Mouse (Mus musculus) forebrain, embryonic 10.5 days (tissue): ENCODE measurements around the gene Drc7. TPM values are rescaled to one million over a fixed set of nuclear protein-coding genes. Genes with fewer than 3 reads are reported as not detected.

Experiments
- DNase-seq: peaks from one replicate; pipeline ENCODE4 v3.0.0-alpha.2; 2017; ENCODE audit warnings: low spot score; ENCODE audit errors: extremely low spot score
- H3K27ac ChIP-seq: fragments of 300-500 bp; sonication (generic); 2 replicates; pipeline ENCODE4 v1.5.1; 2016; ENCODE audit warnings: mild to moderate bottlenecking
- H3K27me3 ChIP-seq: fragments of 300-500 bp; sonication (generic); 2 replicates; pipeline ENCODE4 v1.6.1; 2016; ENCODE audit warnings: mild to moderate bottlenecking; ENCODE audit not compliant: poor library complexity, severe bottlenecking
- H3K36me3 ChIP-seq: fragments of 300-500 bp; sonication (generic); replicated peaks from 2 replicates; pipeline ENCODE4 v1.6.1; 2016; ENCODE audit warnings: mild to moderate bottlenecking, moderate library complexity
- H3K4me1 ChIP-seq: fragments of 300-500 bp; sonication (generic); 2 replicates; pipeline ENCODE4 v1.6.1; 2016
- H3K4me3 ChIP-seq: fragments of 300-500 bp; sonication (generic); 2 replicates; pipeline ENCODE4 v1.5.1; 2016; ENCODE audit warnings: mild to moderate bottlenecking, moderate library complexity
- H3K9me3 ChIP-seq: fragments of 300-500 bp; sonication (generic); 2 replicates; pipeline ENCODE4 v1.6.1; 2016; ENCODE audit warnings: mild to moderate bottlenecking, moderate library complexity
- WGBS: fragments of 180-500 bp; shearing (Covaris S2); methylation state at CpG from one replicate; pipeline ENCODE4 v1.1.7; 2016; 5-methylcytosine and 5-hydroxymethylcytosine counted together
- polyA plus RNA-seq: library from polyadenylated mRNA; unstranded; fragments of >200 nt; fragmentation: Nextera tagmentation; extraction: Ambion mirVana; gene quantifications from 2 replicates; pipeline ENCODE4 v1.2.1, GENCODE M21; 2016

Gene Drc7
- polyA plus RNA-seq, 1 experiment from 2014 or later = 0.24 TPM

DNA sequence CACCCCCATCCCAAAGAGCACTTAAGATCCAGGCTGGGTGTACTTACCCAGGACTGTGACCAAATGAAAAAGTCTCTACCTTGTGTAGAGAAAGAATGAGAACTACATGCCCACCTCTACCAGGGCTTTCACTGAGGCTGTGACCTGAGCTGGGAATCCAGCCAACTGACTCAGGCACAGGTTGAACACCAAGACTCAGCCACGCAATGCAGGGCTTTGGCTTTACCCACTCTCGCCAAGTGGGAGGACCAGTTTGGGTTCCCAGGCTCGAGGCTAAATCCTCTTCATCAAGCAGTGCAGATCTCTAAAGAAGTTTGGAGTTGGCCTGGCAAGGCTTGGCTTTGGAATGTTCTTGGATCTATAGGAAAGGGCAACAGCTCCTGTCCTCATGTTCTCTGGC is 20.6 kb downstream of the Drc7 start:
- H3K27ac ChIP-seq = no peak overlapping the region
- H3K27me3 ChIP-seq = no peaks in the 10 kb centered on the region
- no peaks in the 10 kb centered on the region for H3K36me3 ChIP-seq
- WGBS = 81% methylated on average over 3 of the region's 3 CpGs
- H3K4me1 ChIP-seq = peaks cover 7% of the 10 kb centered on the region
- no peaks in the 10 kb centered on the region for H3K9me3 ChIP-seq
- no peak overlapping the region for H3K4me3 ChIP-seq
- DNase-seq = no peak

DNA sequence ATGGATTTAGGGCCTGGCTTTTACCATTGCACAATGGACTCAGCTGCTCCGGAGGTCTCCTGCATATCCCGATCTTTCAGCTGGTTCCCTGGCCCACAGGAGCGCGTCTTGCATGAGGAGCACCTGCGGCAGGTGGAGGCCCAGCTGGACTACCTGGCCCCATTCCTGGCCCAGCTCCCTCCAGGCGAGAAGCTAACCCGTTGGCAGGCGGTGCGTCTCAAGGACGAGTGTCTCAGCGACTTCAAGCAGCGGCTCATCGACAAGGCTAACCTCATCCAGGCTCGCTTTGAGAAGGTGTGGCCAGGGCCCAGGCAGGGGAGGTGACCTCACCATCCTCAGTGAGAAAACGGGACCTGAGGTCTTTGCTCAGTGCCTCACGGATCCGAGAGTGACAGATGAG is 21.2 kb downstream of the Drc7 start:
- no peak overlapping the region for H3K27ac ChIP-seq
- no peak for DNase-seq
- H3K36me3 ChIP-seq = no peaks in the 10 kb centered on the region
- 81% methylated on average over 17 of the region's 17 CpGs for WGBS
- H3K27me3 ChIP-seq = no peaks in the 10 kb centered on the region
- H3K4me3 ChIP-seq = no peak overlapping the region
- peaks cover 7% of the 10 kb centered on the region for H3K4me1 ChIP-seq
- no peaks in the 10 kb centered on the region for H3K9me3 ChIP-seq

DNA sequence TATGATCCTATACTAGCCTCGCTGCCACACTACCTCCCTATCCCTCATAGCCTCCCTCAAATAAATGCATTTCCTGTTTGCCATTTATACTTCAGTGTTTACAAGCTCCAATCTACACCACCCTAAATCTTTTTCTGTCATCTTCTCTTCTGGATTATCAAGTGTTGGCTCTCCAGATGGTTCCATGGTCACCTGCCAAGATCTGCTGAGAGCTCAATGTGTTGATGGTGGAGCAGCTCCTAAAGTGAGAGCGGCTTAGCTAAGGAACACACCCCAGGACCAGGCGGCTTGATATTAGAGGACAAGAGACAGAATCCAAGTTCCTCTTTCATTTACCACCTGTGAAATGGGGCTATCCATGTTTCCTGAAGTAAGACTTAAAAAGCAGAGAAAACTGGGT is 23.2 kb downstream of the Drc7 start:
- Histone ChIP-seq H3K4me1 (peaks cover 24% of the 10 kb centered on the region), H3K27ac (no peak overlapping the region), H3K27me3 (no peaks in the 10 kb centered on the region), H3K4me3 (no peak overlapping the region), H3K36me3 (0 out of 2 replicates have a peak, but pooled peaks cover 2% of the 10 kb centered on the region), H3K9me3 (no peaks in the 10 kb centered on the region)
- DNase-seq = no peak
- 86% methylated on average over 3 of the region's 3 CpGs for WGBS

GRCm38 (mm10) chr8:95079305-95079704 is 24.4 kb downstream of the Drc7 start:
- Histone ChIP-seq H3K9me3 (no peaks in the 10 kb centered on the region), H3K4me1 (peaks cover 27% of the 10 kb centered on the region), H3K4me3 (no peak overlapping the region), H3K27me3 (no peaks in the 10 kb centered on the region), H3K27ac (no peak overlapping the region), H3K36me3 (peaks cover 11% of the 10 kb centered on the region)
- no peak for DNase-seq
- 84% methylated on average over 4 of the region's 4 CpGs for WGBS

GRCm38 (mm10) chr8:95080381-95081341 is 25.8 kb downstream of the Drc7 start, which contains the start of gene Katnb1:
Katnb1 (plus strand) TSS chr8:95081186.
- Histone ChIP-seq H3K9me3 (no peaks in the 10 kb centered on the region), H3K4me1 (peaks cover 27% of the 10 kb centered on the region), H3K27ac (peak within 1 kb of the TSS; percentile 89), H3K27me3 (no peaks in the 10 kb centered on the region), H3K36me3 (peaks cover 24% of the 10 kb centered on the region), H3K4me3 (peak within 1 kb of the TSS; percentile 82)
- DNase-seq = peak; percentile 98
- WGBS = under 1% methylated on average over 47 of the region's 47 CpGs

GRCm38 (mm10) chr8:95081650-95082049 is 26.7 kb downstream of the Drc7 start:
- no peak for DNase-seq
- H3K27ac ChIP-seq = peak overlapping the region; percentile 89
- 10% methylated on average over 11 of the region's 11 CpGs for whole genome bisulfite sequencing
- H3K4me3 ChIP-seq = peak overlapping the region; percentile 82
- H3K27me3 ChIP-seq = no peaks in the 10 kb centered on the region
- H3K9me3 ChIP-seq = no peaks in the 10 kb centered on the region
- H3K4me1 ChIP-seq = peaks cover 27% of the 10 kb centered on the region
- peaks cover 31% of the 10 kb centered on the region for H3K36me3 ChIP-seq

- H3K9me3 ChIP-seq = no peaks in the 10 kb centered on the region
- WGBS = 94% methylated on average over 4 of the region's 4 CpGs
- H3K4me1 ChIP-seq = peaks cover 27% of the 10 kb centered on the region
- DNase-seq = no peak
- H3K4me3 ChIP-seq = no peak overlapping the region
- no peak overlapping the region for H3K27ac ChIP-seq
- H3K27me3 ChIP-seq = no peaks in the 10 kb centered on the region
- H3K36me3 ChIP-seq = peaks cover 56% of the 10 kb centered on the region
Measured at GRCm38 (mm10) chr8:95084261-95084660, 29.4 kb downstream of the Drc7 start.

DNA sequence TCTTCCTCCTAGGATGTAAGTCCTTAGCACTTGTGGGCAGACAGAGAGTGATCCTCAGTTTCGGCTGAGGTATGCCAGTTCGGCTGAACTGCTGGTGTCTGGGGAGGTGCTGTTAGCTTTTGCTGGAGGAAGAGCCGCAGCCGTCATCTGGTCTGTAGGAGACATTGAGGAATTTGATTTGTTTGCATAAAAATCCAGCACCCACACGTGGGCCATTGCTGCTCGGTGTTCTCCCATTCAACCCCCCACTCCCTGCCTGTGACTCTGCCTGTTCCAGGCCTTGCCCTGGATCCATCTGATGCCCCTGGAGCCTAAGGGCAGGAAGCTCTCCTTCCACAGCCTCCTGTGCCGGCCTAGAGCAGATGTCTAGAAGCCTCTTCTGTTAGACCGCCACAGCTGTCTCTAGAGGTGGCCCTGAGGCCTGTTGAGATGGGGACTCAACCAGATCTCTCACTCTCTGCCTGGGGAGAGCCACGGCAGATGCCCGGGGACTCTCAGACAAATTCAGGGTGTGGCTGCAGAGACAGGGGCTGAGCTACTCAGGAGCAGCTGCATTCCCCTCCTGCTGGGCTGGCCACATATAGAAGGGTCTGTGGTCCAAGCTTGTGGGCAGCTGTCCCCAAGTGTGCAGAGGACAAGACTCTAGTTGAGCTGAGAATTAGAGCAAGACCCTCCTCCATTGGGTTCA is 30.0 kb downstream of the Drc7 start:
- peak overlapping the region; percentile 58 for H3K27ac ChIP-seq
- no peak overlapping the region for H3K4me3 ChIP-seq
- peaks cover 61% of the 10 kb centered on the region for H3K36me3 ChIP-seq
- no peaks in the 10 kb centered on the region for H3K9me3 ChIP-seq
- no peaks in the 10 kb centered on the region for H3K27me3 ChIP-seq
- peaks cover 24% of the 10 kb centered on the region for H3K4me1 ChIP-seq
- WGBS = 88% methylated on average over 10 of the region's 10 CpGs
- DNase-seq = no peak

DNA sequence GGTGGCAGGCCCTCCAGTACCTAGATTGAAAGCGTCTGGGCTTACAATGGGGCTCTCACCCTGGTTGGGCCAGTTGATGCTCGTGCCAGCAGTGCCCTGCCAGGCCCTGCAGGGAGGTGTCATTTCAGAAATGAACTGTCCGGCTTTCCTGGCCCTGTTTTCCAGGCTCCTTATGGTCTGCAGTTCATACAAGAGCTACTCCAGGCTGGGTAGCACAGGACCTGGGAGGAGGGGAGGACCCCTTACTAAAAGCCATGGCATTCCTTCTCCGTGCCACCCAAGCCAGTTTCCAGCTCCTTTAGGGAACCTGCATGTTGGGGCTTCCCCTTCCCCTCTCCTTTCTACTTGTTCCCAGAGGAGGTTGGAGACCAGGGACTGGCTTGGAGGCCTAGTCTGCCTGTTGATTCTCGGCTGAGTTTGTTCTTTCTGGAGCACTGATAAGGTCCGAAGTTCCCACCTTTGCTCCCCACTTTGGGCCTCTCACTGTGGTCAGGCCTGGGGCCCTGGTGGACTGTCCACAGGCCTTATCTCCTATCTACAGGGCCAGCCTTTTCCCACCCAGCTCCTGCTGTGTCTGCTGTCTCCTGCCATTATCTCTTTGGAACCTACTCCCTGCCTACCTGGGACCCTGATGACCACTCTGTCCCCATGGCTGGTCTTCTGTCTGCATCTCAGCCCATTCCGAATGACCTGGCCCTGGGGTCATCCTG is 30.7 kb downstream of the Drc7 start:
- no peak for DNase-seq
- H3K4me3 ChIP-seq = no peak overlapping the region
- H3K27ac ChIP-seq = peak overlapping the region; percentile 27; the same call in 1 of the 2 replicates
- peaks cover 20% of the 10 kb centered on the region for H3K4me1 ChIP-seq
- no peaks in the 10 kb centered on the region for H3K27me3 ChIP-seq
- no peaks in the 10 kb centered on the region for H3K9me3 ChIP-seq
- 90% methylated on average over 7 of the region's 7 CpGs for WGBS
- peaks cover 68% of the 10 kb centered on the region for H3K36me3 ChIP-seq

- H3K4me1 ChIP-seq = no peaks in the 10 kb centered on the region
- H3K9me3 ChIP-seq = no peaks in the 10 kb centered on the region
- no peak overlapping the region for H3K27ac ChIP-seq
- H3K36me3 ChIP-seq = peaks cover 97% of the 10 kb centered on the region
- H3K27me3 ChIP-seq = no peaks in the 10 kb centered on the region
- DNase-seq = no peak
- H3K4me3 ChIP-seq = no peak overlapping the region
- 94% methylated on average over 4 of the region's 4 CpGs for WGBS
Measured at GRCm38 (mm10) chr8:95093574-95093973, 38.7 kb downstream of the Drc7 start.

GRCm38 (mm10) chr8:95099009-95099408 is 44.1 kb downstream of the Drc7 start:
- Histone ChIP-seq H3K27me3 (no peaks in the 10 kb centered on the region), H3K9me3 (no peaks in the 10 kb centered on the region), H3K4me1 (no peaks in the 10 kb centered on the region), H3K27ac (no peak overlapping the region), H3K4me3 (no peak overlapping the region), H3K36me3 (peaks cover 68% of the 10 kb centered on the region)
- WGBS = 30% methylated on average over 5 of the region's 5 CpGs
- peak; percentile 55 for DNase-seq

GRCm38 (mm10) chr8:95101972-95102371 is 47.1 kb downstream of the Drc7 start:
- 85% methylated on average over 4 of the region's 4 CpGs for WGBS
- peaks cover 39% of the 10 kb centered on the region for H3K36me3 ChIP-seq

More at GRCm38 (mm10) chr8:95101972-95102371, 47.1 kb downstream of the Drc7 start:
- Histone ChIP-seq H3K4me1 (no peaks in the 10 kb centered on the region), H3K27ac (0 out of 2 replicates have a peak overlapping the region, but pooled peaks have one; percentile 15), H3K27me3 (no peaks in the 10 kb centered on the region), H3K4me3 (no peak overlapping the region), H3K9me3 (no peaks in the 10 kb centered on the region)
- no peak for DNase-seq
